Mouse (Mus musculus): ENCODE measurements around the gene Dnmt3a. TPM values are rescaled to one million over a fixed set of nuclear protein-coding genes. Genes with fewer than 3 reads are reported as not detected.
A peak's percentile ranks its signal among the peaks of the same experiment; 100 is the strongest.
"Not testable (repeated sequence)": the region's sequence is repeated elsewhere in the genome, so short reads cannot be mapped to it uniquely, and the experiment has no call there.

Gene Dnmt3a
- polyA plus RNA-seq, 1 experiment, result 41.5 TPM

- TF ChIP-seq CTCF (IDR thresholded peaks at IDR 0.05; ENCODE audit: control insufficient read depth, insufficient read depth, low read length), result no peak
- no peaks in the 10 kb centered on the region for H3K4me1 ChIP-seq (ENCODE audit: control insufficient read depth, insufficient read depth, low read length)
- 87% methylated on average over 7 of the region's 7 CpGs for WGBS
- H3K4me3 ChIP-seq (replicated peaks; ENCODE audit: control insufficient read depth, low read depth, low read length), result no peak overlapping the region
- no peak overlapping the region for H3K27ac ChIP-seq (ENCODE audit: control insufficient read depth, insufficient read depth, low read depth, low read length, poor library complexity)
These were observed 106.1 kb downstream of the Dnmt3a start for GRCm38 (mm10) chr12:3911831-3912348.

GRCm38 (mm10) chr12:3915852-3916251 is 110.0 kb downstream of the Dnmt3a start:
- 73% methylated on average over 3 of the region's 3 CpGs for WGBS
- TF ChIP-seq CTCF (IDR thresholded peaks at IDR 0.05; ENCODE audit: control insufficient read depth, insufficient read depth, low read length), result no peak
- no peak for TF ChIP-seq POLR2A (IDR thresholded peaks at IDR 0.05; ENCODE audit: borderline replicate concordance, control insufficient read depth, low read depth, low read length)
- no peak overlapping the region for H3K27ac ChIP-seq (ENCODE audit: control insufficient read depth, insufficient read depth, low read depth, low read length, poor library complexity)
- no peak overlapping the region for H3K4me3 ChIP-seq (replicated peaks; ENCODE audit: control insufficient read depth, low read depth, low read length)
- no peaks in the 10 kb centered on the region for H3K4me1 ChIP-seq (ENCODE audit: control insufficient read depth, insufficient read depth, low read length)

GRCm38 (mm10) chr12:3917668-3918341 is 112.0 kb downstream of the Dnmt3a start:
- Histone ChIP-seq H3K27ac (ENCODE audit: control insufficient read depth, insufficient read depth, low read depth, low read length, poor library complexity) (no peak overlapping the region), H3K4me3 (replicated peaks; ENCODE audit: control insufficient read depth, low read depth, low read length) (no peak overlapping the region), H3K4me1 (ENCODE audit: control insufficient read depth, insufficient read depth, low read length) (no peaks in the 10 kb centered on the region)
- no peak for TF ChIP-seq POLR2A (IDR thresholded peaks at IDR 0.05; ENCODE audit: borderline replicate concordance, control insufficient read depth, low read depth, low read length)
- TF ChIP-seq CTCF (IDR thresholded peaks at IDR 0.05; ENCODE audit: control insufficient read depth, insufficient read depth, low read length), result no peak
- WGBS, result 33% methylated on average over 14 of the region's 14 CpGs

- TF ChIP-seq POLR2A (IDR thresholded peaks at IDR 0.05; ENCODE audit: borderline replicate concordance, control insufficient read depth, low read depth, low read length) (no peak), CTCF (IDR thresholded peaks at IDR 0.05; ENCODE audit: control insufficient read depth, insufficient read depth, low read length) (no peak)
- Histone ChIP-seq H3K27ac (ENCODE audit: control insufficient read depth, insufficient read depth, low read depth, low read length, poor library complexity) (no peak overlapping the region), H3K4me1 (ENCODE audit: control insufficient read depth, insufficient read depth, low read length) (no peaks in the 10 kb centered on the region), H3K4me3 (replicated peaks; ENCODE audit: control insufficient read depth, low read depth, low read length) (no peak overlapping the region)
- WGBS, result 67% methylated on average over 3 of the region's 3 CpGs
These were observed 112.8 kb downstream of the Dnmt3a start for GRCm38 (mm10) chr12:3918577-3918976.

- Histone ChIP-seq H3K4me3 (replicated peaks; ENCODE audit: control insufficient read depth, low read depth, low read length) (no peak overlapping the region), H3K27ac (ENCODE audit: control insufficient read depth, insufficient read depth, low read depth, low read length, poor library complexity) (no peak overlapping the region), H3K4me1 (ENCODE audit: control insufficient read depth, insufficient read depth, low read length) (no peaks in the 10 kb centered on the region)
- no peak for TF ChIP-seq CTCF (IDR thresholded peaks at IDR 0.05; ENCODE audit: control insufficient read depth, insufficient read depth, low read length)
- TF ChIP-seq POLR2A (IDR thresholded peaks at IDR 0.05; ENCODE audit: borderline replicate concordance, control insufficient read depth, low read depth, low read length), result no peak
- 85% methylated on average over 3 of the region's 3 CpGs for WGBS
These were observed 113.6 kb downstream of the Dnmt3a start for GRCm38 (mm10) chr12:3919423-3919822.

GRCm38 (mm10) chr12:3926127-3926526 is 120.3 kb downstream of the Dnmt3a start:
- peak; percentile 63 for TF ChIP-seq CTCF (IDR thresholded peaks at IDR 0.05; ENCODE audit: control insufficient read depth, insufficient read depth, low read length)
- no peak for TF ChIP-seq POLR2A (IDR thresholded peaks at IDR 0.05; ENCODE audit: borderline replicate concordance, control insufficient read depth, low read depth, low read length)
- Histone ChIP-seq H3K4me3 (replicated peaks; ENCODE audit: control insufficient read depth, low read depth, low read length) (no peak overlapping the region), H3K4me1 (ENCODE audit: control insufficient read depth, insufficient read depth, low read length) (no peaks in the 10 kb centered on the region), H3K27ac (ENCODE audit: control insufficient read depth, insufficient read depth, low read depth, low read length, poor library complexity) (no peak overlapping the region)
- WGBS, result 2% methylated on average over 1 of the region's 1 CpGs

GRCm38 (mm10) chr12:3928841-3929240 is 123.0 kb downstream of the Dnmt3a start:
- 65% methylated on average over 3 of the region's 3 CpGs for WGBS
- H3K27ac ChIP-seq (ENCODE audit: control insufficient read depth, insufficient read depth, low read depth, low read length, poor library complexity), result no peak overlapping the region
- H3K4me3 ChIP-seq (replicated peaks; ENCODE audit: control insufficient read depth, low read depth, low read length), result no peak overlapping the region
- no peaks in the 10 kb centered on the region for H3K4me1 ChIP-seq (ENCODE audit: control insufficient read depth, insufficient read depth, low read length)
- TF ChIP-seq POLR2A (IDR thresholded peaks at IDR 0.05; ENCODE audit: borderline replicate concordance, control insufficient read depth, low read depth, low read length) (no peak), CTCF (IDR thresholded peaks at IDR 0.05; ENCODE audit: control insufficient read depth, insufficient read depth, low read length) (no peak)

GRCm38 (mm10) chr12:3930090-3930865 is 124.5 kb downstream of the Dnmt3a start:
- not testable (repeated sequence) for H3K4me3 ChIP-seq (replicated peaks; ENCODE audit: control insufficient read depth, low read depth, low read length); H3K4me1 ChIP-seq (ENCODE audit: control insufficient read depth, insufficient read depth, low read length); H3K27ac ChIP-seq (ENCODE audit: control insufficient read depth, insufficient read depth, low read depth, low read length, poor library complexity)
- 90% methylated on average over 39 of the region's 47 CpGs for WGBS
